Mouse (Mus musculus) myocyte (in vitro differentiated cells): ENCODE data around the gene Frem2.

Source experiments
- CEBPB ChIP-seq: IDR thresholded peaks from 2 replicates; pipeline ENCODE4 v1.6.1; 2011; ENCODE audit warnings: mild to moderate bottlenecking, moderate library complexity; ENCODE audit not compliant: poor library complexity, insufficient read depth, severe bottlenecking
- E2F4 ChIP-seq: IDR thresholded peaks from one replicate; pipeline ENCODE4 v1.6.1; 2011; ENCODE audit warnings: mild to moderate bottlenecking, control low read depth, moderate library complexity; ENCODE audit not compliant: insufficient read depth
- MAX ChIP-seq: IDR thresholded peaks from one replicate; pipeline ENCODE4 v1.6.1; 2011; ENCODE audit warnings: low read depth, mild to moderate bottlenecking, control low read depth
- MYOD1 ChIP-seq, 3 experiments: IDR thresholded peaks; one replicate each; pipeline ENCODE4 v1.6.1; 2011; ENCODE audit warnings: control low read depth in 2 of 3, low read depth in 2 of 3, mild to moderate bottlenecking in 2 of 3, moderate library complexity in 1 of 3; ENCODE audit not compliant: insufficient read length in 2 of 3, control insufficient read depth in 1 of 3
- MYOG ChIP-seq, 3 experiments: IDR thresholded peaks; one replicate each; pipeline ENCODE4 v1.6.1; 2011; ENCODE audit warnings: control low read depth in 2 of 3, low read depth in 2 of 3, mild to moderate bottlenecking in 2 of 3; ENCODE audit not compliant: insufficient read length in 2 of 3, control insufficient read depth in 1 of 3, insufficient read depth in 1 of 3
- POLR2A ChIP-seq: IDR thresholded peaks from one replicate; pipeline ENCODE4 v1.6.1; 2011; ENCODE audit warnings: low read depth, mild to moderate bottlenecking, control low read depth, moderate library complexity; ENCODE audit not compliant: insufficient read length
- POLR2AphosphoS2 ChIP-seq: IDR thresholded peaks from one replicate; pipeline ENCODE4 v1.6.1; 2011; ENCODE audit warnings: low read depth, control low read depth; ENCODE audit not compliant: insufficient read length
- REST ChIP-seq: IDR thresholded peaks from one replicate; pipeline ENCODE4 v1.6.1; 2011; ENCODE audit warnings: mild to moderate bottlenecking, control low read depth, moderate library complexity; ENCODE audit not compliant: insufficient read depth, insufficient read length
- SRF ChIP-seq: IDR thresholded peaks from one replicate; pipeline ENCODE4 v1.6.1; 2011; ENCODE audit warnings: low read depth; ENCODE audit not compliant: control insufficient read depth, insufficient read length
- TCF12 ChIP-seq: IDR thresholded peaks from one replicate; pipeline ENCODE4 v1.6.1; 2011; ENCODE audit warnings: mild to moderate bottlenecking, control low read depth; ENCODE audit not compliant: poor library complexity, insufficient read depth, severe bottlenecking
- TCF3 ChIP-seq: IDR thresholded peaks from one replicate; pipeline ENCODE4 v1.6.1; 2011; ENCODE audit warnings: low read depth, control low read depth; ENCODE audit not compliant: insufficient read length
- USF1 ChIP-seq: IDR thresholded peaks from one replicate; pipeline ENCODE4 v1.6.1; 2011; ENCODE audit warnings: low read depth, mild to moderate bottlenecking, control low read depth, moderate library complexity

DNA sequence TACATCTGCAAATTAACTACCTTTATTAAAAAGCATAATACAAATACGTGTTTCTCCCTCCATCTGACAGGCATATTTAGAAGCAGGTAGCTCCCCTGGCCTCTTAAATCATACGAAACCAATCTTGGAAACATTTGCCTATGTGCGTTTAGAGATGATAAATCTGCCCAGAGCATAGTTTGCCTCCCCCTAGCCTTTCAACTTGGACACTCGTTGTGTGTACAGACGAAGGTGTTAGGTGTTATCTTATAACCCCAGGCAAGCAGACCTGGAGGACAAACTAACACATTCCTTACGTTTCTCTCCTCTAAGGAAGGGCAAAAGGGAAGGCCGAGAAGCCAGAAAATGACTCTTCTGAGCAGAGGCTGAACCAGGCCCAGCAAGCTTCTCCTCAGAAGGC is 104.5 kb downstream of the Frem2 start:
- no peak for TF ChIP-seq USF1
- TF ChIP-seq POLR2A = no peak
- TF ChIP-seq POLR2AphosphoS2 = no peak
- TF ChIP-seq MYOG (IDR thresholded peaks at IDR 0.05; ENCODE audit: control insufficient read depth in 1 of 3, insufficient read depth in 1 of 3, insufficient read length in 2 of 3, low read depth in 2 of 3) = no peak
- no peak for TF ChIP-seq CEBPB
- TF ChIP-seq E2F4 = no peak
- no peak for TF ChIP-seq TCF12
- no peak for TF ChIP-seq SRF
- no peak for TF ChIP-seq MYOD1 (IDR thresholded peaks at IDR 0.05; ENCODE audit: control insufficient read depth in 1 of 3, insufficient read length in 2 of 3, low read depth in 2 of 3)
- no peak for TF ChIP-seq MAX
- no peak for TF ChIP-seq REST
- no peak for TF ChIP-seq TCF3
